Mouse (Mus musculus) bone marrow macrophage, adult 2 months (primary cell): ENCODE measurements at regions not wholly inside any gene's neighbourhood (a gene's known extent, or its start where the extent isn't known, plus 50 kb on each side); places are given as distances from the start of the nearest gene placed in this dataset.

Source experiments
- CTCF ChIP-seq: IDR thresholded peaks from 2 replicates; pipeline ENCODE4 v1.5.1; 2012; ENCODE audit warnings: low read depth, mild to moderate bottlenecking, low read length, moderate library complexity
- POLR2A ChIP-seq: IDR thresholded peaks from 2 replicates; pipeline ENCODE4 v1.6.1; 2012; ENCODE audit warnings: mild to moderate bottlenecking, low read depth, low read length, borderline replicate concordance

DNA sequence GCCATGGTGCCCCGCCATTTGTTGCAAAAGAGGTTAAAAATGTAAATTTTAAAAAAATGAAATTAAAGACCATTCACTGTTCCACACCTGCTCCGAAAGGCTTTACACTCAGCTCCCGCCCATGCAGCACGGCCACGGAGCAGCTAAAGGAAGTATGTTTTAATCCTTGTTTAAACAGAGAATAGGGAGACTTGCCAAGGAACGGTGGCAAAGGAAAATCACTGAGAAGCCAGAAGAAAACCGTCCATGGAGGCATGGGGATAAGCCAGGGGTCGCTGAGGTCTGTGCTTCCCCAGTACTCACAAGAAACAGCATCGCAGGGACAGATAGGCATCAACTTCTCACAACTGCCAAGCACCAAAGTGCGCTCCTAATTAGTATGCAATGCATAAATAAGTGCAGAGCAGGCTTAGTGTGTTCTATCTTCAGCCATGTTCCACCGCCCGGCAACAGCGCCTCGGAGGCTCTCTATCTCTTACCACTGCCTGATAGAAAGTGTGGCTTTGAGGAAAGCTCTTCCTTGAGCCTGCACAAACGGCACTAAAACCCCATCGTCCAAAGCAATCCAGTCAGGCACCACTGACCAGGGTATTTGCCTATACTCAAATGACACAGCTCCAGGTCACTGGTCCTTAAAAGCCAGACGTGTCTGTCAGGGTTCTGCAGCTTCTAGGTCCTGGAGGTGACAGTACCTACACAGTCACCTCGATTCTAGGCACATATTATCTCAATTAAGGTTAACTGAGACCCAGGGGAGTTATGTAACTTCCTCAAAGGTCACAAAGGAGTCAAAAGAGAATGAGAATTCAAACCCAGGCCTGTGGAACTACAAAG lies 196.8 kb upstream of the Smim15 start:
- TF ChIP-seq POLR2A (no peak), CTCF (no peak)
